Mouse (Mus musculus) liver, adult 2 months (tissue): ENCODE measurements around the gene Slc25a19. TPM values are rescaled to one million over a fixed set of nuclear protein-coding genes. Genes with fewer than 3 reads are reported as not detected.

ENCODE experiments used
- DNase-seq: peaks from one replicate; pipeline ENCODE4 v3.0.0-alpha.2; 2011; ENCODE audit warnings: low read depth, low spot score; ENCODE audit errors: extremely low read depth
- H3K27ac ChIP-seq: fragments of 200-500 bp; replicated peaks from 2 replicates; pipeline ENCODE4 v1.5.1; 2012; ENCODE audit warnings: low read depth, mild to moderate bottlenecking, control low read depth, inconsistent platforms, low read length; ENCODE audit not compliant: insufficient read depth
- H3K27me3 ChIP-seq: fragments of 200-500 bp; 2 replicates; pipeline ENCODE4 v1.6.1; 2012; ENCODE audit warnings: mild to moderate bottlenecking, moderate library complexity, low read length, inconsistent platforms; ENCODE audit not compliant: control insufficient read depth, insufficient read depth
- H3K36me3 ChIP-seq: fragments of 200-500 bp; 2 replicates; pipeline ENCODE4 v1.6.1; 2012; ENCODE audit warnings: low read length, inconsistent platforms; ENCODE audit not compliant: control insufficient read depth, insufficient read depth
- H3K4me1 ChIP-seq: fragments of 200-500 bp; 2 replicates; pipeline ENCODE4 v1.6.1; 2011; ENCODE audit warnings: low read length; ENCODE audit not compliant: control insufficient read depth, insufficient read depth
- H3K4me3 ChIP-seq: fragments of 200-500 bp; 2 replicates; pipeline ENCODE4 v1.5.1; 2011; ENCODE audit warnings: low read depth, mild to moderate bottlenecking, control low read depth, low read length, moderate library complexity; ENCODE audit not compliant: insufficient read depth
- H3K79me2 ChIP-seq: fragments of 200-500 bp; 2 replicates; pipeline ENCODE4 v1.6.1; 2012; ENCODE audit warnings: inconsistent platforms, mild to moderate bottlenecking, low read length, moderate library complexity; ENCODE audit not compliant: control insufficient read depth, insufficient read depth
- H3K9ac ChIP-seq: fragments of 200-500 bp; 2 replicates; pipeline ENCODE4 v1.6.1; 2012; ENCODE audit warnings: low read depth, mild to moderate bottlenecking, control low read depth, inconsistent platforms, low read length
- CTCF ChIP-seq: fragments of 200-500 bp; IDR thresholded peaks from 2 replicates; pipeline ENCODE4 v1.5.1; 2011; ENCODE audit warnings: low read depth, low read length, control low read depth
- POLR2A ChIP-seq: fragments of 200-500 bp; IDR thresholded peaks from 2 replicates; pipeline ENCODE4 v1.6.1; 2011; ENCODE audit warnings: low read length, control low read depth; ENCODE audit not compliant: insufficient read depth; ENCODE audit errors: extremely low read depth
- WGBS: fragments of 180-500 bp; shearing (Covaris S2); methylation state at CpG from one replicate; pipeline ENCODE4 v1.1.7; 2018; 5-methylcytosine and 5-hydroxymethylcytosine counted together
- polyA plus RNA-seq: library from polyadenylated mRNA; depleted of rRNA; stranded (reverse); fragments of >200 nt; gene quantifications from 2 replicates; pipeline ENCODE4 v1.2.3, GENCODE M21; 2012
- total RNA-seq: library from RNA; depleted of rRNA; stranded (reverse); fragments of >200 nt; gene quantifications from 2 replicates; pipeline ENCODE4 v1.2.3, GENCODE M21; 2014

The Slc25a19 gene
- total and polyA plus RNA-seq, 2 experiments: 8.9 to 21.3 TPM

GRCm38 (mm10) chr11:115614346-115615107 is 13.6 kb downstream of the Slc25a19 start:
- H3K4me1 ChIP-seq: peaks cover 15% of the 10 kb centered on the region
- H3K4me3 ChIP-seq: no peak overlapping the region
- TF ChIP-seq CTCF (no peak), POLR2A (no peak)
- peaks cover 4% of the 10 kb centered on the region; the same call in 1 of the 2 replicates for H3K79me2 ChIP-seq
- no peaks in the 10 kb centered on the region for H3K27me3 ChIP-seq
- no peak overlapping the region for H3K9ac ChIP-seq
- no peak overlapping the region for H3K27ac ChIP-seq
- H3K36me3 ChIP-seq: peaks cover 2% of the 10 kb centered on the region; the same call in 1 of the 2 replicates
- no peak for DNase-seq
- 91% methylated on average over 10 of the region's 10 CpGs for WGBS

- Histone ChIP-seq H3K27ac (peak overlapping the region; percentile 72), H3K9ac (peak overlapping the region; percentile 64), H3K4me1 (peaks cover 15% of the 10 kb centered on the region), H3K27me3 (no peaks in the 10 kb centered on the region), H3K4me3 (peak overlapping the region; percentile 83), H3K36me3 (peaks cover 5% of the 10 kb centered on the region; the same call in 1 of the 2 replicates), H3K79me2 (peaks cover 4% of the 10 kb centered on the region; the same call in 1 of the 2 replicates)
- DNase-seq: peak; percentile 66
- WGBS: 3% methylated on average over 16 of the region's 16 CpGs
- no peak for TF ChIP-seq CTCF
- no peak for TF ChIP-seq POLR2A
Measured at GRCm38 (mm10) chr11:115613138-115613945, 14.8 kb downstream of the Slc25a19 start.

GRCm38 (mm10) chr11:115612410-115613137 is 15.5 kb downstream of the Slc25a19 start, which contains the start of gene Mif4gd:
Gene Mif4gd (minus strand): TSS chr11:115612969.
- Histone ChIP-seq H3K4me3 (peak within 1 kb of the TSS; percentile 83), H3K27ac (peak within 1 kb of the TSS; percentile 90), H3K4me1 (peaks cover 15% of the 10 kb centered on the region), H3K36me3 (peaks cover 7% of the 10 kb centered on the region; the same call in 1 of the 2 replicates), H3K79me2 (peaks cover 4% of the 10 kb centered on the region; the same call in 1 of the 2 replicates), H3K9ac (peak within 1 kb of the TSS; percentile 88), H3K27me3 (no peaks in the 10 kb centered on the region)
- TF ChIP-seq CTCF (peak; percentile 59), POLR2A (peak; percentile 65)
- DNase-seq: peak; percentile 82
- WGBS: 2% methylated on average over 79 of the region's 80 CpGs

DNA sequence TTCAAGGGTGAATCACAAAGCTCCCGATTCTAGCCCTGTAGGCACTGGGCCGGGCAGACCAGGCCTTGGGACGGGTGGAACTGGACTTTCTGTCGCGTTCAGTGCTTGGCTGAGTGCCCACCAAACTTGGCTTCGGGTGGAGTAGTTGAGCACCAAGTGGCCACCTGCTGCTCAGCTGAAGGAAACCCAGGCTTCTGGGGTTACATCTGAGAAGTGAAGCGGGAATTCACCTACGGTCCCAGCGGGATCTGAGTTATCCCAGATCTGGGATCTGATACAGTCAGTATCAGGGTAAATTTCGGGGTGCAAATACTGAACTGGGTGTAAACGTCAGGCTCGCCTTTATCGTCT is 16.1 kb downstream of the Slc25a19 start:
- peak; percentile 90 for DNase-seq
- under 1% methylated on average over 13 of the region's 13 CpGs for WGBS
- TF ChIP-seq POLR2A: no peak
- TF ChIP-seq CTCF: peak; percentile 31; the same call in 1 of the 2 replicates

GRCm38 (mm10) chr11:115611173-115611572 is 16.9 kb downstream of the Slc25a19 start:
- 33% methylated on average over 6 of the region's 6 CpGs for WGBS
- H3K27me3 ChIP-seq: no peaks in the 10 kb centered on the region
- H3K4me3 ChIP-seq: no peak overlapping the region
- no peak overlapping the region; the same call in none of the 2 replicates for H3K27ac ChIP-seq
- peaks cover 17% of the 10 kb centered on the region; the same call in 1 of the 2 replicates for H3K36me3 ChIP-seq
- H3K79me2 ChIP-seq: peaks cover 4% of the 10 kb centered on the region; the same call in 1 of the 2 replicates
- H3K9ac ChIP-seq: peak overlapping the region; percentile 26; the same call in 1 of the 2 replicates
- peak; percentile 82 for DNase-seq
- H3K4me1 ChIP-seq: peaks cover 15% of the 10 kb centered on the region
- TF ChIP-seq POLR2A: no peak
- TF ChIP-seq CTCF: no peak

More for the DNA sequence above, 16.1 kb downstream of the Slc25a19 start:
- peak overlapping the region; percentile 90 for H3K27ac ChIP-seq
- no peaks in the 10 kb centered on the region for H3K27me3 ChIP-seq
- peaks cover 11% of the 10 kb centered on the region; the same call in 1 of the 2 replicates for H3K36me3 ChIP-seq
- peaks cover 4% of the 10 kb centered on the region; the same call in 1 of the 2 replicates for H3K79me2 ChIP-seq
- H3K9ac ChIP-seq: peak overlapping the region; percentile 83
- peak overlapping the region; percentile 83 for H3K4me3 ChIP-seq
- peaks cover 15% of the 10 kb centered on the region for H3K4me1 ChIP-seq
